Mouse (Mus musculus) lung, postnatal 4 days (tissue): ENCODE measurements around the gene Trabd.

Source experiments
- DNase-seq, 2 experiments: peaks; one replicate each; pipeline ENCODE4 v3.0.0; 2021

The Trabd gene

DNA sequence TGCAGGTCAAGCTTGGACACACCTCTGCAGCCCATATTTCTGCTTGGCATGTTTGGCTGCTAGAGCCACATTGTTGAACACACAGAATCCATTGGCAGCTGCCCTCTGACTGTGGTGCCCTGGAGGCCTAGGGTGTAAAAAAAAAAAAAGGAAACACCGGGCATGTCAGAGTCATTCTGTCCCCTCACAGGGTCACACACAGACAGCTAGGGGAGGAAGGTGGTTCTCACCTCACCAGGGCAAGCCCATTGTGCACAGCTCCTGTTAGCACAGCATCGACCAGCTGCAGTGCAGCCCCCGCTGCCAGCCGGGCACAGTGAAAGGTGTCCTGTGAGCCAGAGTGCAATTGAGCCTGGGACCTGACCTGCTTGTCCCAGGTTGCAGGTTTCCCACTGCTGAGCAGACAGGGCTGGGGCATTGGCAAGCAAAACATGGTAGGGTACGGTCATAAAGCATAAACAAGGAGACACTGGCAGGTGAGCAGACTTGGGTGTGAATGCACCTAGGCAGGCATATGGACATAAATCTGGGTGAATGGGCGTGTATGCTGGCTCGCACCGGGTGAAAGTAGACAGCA, 52.5 kb downstream of the Trabd start:
- peak in 1 of 2 experiments; percentile 23 for DNase-seq

DNA sequence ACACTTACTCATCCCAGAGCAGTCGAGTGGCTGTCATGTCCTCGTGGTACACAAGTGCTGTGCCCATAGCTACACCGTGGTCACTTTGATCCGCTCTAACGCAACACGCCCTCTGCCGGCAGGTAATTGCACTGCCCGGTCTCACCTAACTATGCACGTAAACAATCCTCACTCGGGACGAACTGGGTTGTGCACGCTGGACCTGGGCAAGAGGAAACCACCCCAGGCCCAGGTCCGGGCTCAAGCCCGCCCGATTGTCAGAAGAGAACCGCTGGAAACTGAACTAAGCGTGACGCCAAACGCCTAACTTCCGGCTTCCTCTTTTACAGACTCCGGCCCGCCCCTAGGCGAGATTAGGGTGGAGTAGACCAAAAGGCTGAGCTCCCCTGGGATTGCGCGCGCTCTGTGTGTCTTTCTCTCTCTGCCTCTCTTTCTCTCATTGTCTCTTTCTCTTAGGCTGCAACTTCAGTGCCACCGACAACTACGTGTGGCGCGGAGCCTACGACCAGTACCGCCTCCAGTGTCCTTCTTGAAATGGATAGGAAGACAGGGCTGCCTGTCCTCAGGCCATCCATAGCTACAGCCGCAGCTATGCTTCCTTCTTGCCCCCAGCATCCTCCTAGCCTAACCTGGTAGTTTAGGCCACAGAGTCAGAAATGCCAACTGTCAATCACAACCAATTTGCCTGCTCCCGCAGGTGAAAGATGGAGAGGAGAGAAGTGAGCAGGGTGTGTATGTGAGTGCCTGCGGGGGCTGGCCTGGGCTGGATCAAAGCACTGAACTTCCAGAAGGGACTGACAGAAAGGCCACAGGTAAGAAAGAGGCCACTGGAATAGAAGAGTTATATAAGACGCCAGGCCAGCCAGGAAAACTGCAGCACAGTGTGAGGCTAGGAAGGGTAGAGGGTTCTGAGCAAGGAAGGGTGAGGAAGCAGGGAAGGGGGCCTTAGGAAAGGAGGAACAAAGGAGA, 53.7 kb downstream of the Trabd start, which contains the start of gene Hdac10:
TSS of gene Hdac10 (minus strand) at position 319 of the 969 bp plus-strand sequence.
- DNase-seq, result peak; percentile 86 to 87

GRCm38 (mm10) chr15:89130245-89130644, 55.3 kb downstream of the Trabd start:
- DNase-seq, result no peak

DNA sequence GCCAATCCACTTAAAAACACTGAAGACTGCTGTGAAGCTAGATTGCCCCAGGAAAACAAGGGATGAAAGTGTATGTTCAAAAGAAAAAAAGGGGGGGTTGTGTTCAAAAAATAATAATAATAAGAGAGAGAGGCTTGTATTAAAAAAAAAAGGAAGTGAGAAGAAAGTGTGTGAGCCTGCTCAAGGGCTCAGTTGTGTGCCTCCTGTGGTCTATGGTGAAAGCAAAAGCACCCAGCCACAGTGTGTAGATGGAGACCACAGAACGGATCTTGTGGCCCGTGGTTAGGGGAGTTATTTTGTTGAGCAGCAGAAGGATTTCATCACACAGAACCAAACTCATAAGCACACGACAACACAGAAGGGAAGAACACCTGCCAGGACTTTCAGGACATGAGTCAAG, 56.4 kb downstream of the Trabd start:
- peak; percentile 39 to 48 for DNase-seq
